Mouse (Mus musculus) hindbrain, embryonic 15.5 days (tissue): ENCODE measurements around the gene Lmln. TPM values are rescaled to one million over a fixed set of nuclear protein-coding genes. Genes with fewer than 3 reads are reported as not detected.

Source experiments
- ATAC-seq: fragments of 200-750 bp; cut with Nextera tagmentation; 2 replicates; pipeline ENCODE4 v1.8.0; 2017; ENCODE audit warnings: low read depth, moderate number of reproducible peaks, moderate TSS enrichment; ENCODE audit not compliant: low FRiP score
- H3K27ac ChIP-seq: fragments of 300-500 bp; sonication (generic); replicated peaks from 2 replicates; pipeline ENCODE4 v1.5.1; 2015; ENCODE audit warnings: mild to moderate bottlenecking, inconsistent platforms
- H3K27me3 ChIP-seq: fragments of 300-500 bp; sonication (generic); 2 replicates; pipeline ENCODE4 v1.6.1; 2015; ENCODE audit warnings: control low read depth, inconsistent platforms
- H3K36me3 ChIP-seq: fragments of 300-500 bp; sonication (generic); 2 replicates; pipeline ENCODE4 v1.6.1; 2015; ENCODE audit warnings: control low read depth, inconsistent platforms
- H3K4me1 ChIP-seq: fragments of 300-500 bp; sonication (generic); replicated peaks from 2 replicates; pipeline ENCODE4 v1.6.1; 2015; ENCODE audit warnings: control low read depth, inconsistent platforms
- H3K4me2 ChIP-seq: fragments of 300-500 bp; sonication (generic); 2 replicates; pipeline ENCODE4 v1.6.1; 2015; ENCODE audit warnings: moderate library complexity, mild to moderate bottlenecking, inconsistent platforms
- H3K4me3 ChIP-seq: fragments of 300-500 bp; sonication (generic); 2 replicates; pipeline ENCODE4 v1.5.1; 2015; ENCODE audit warnings: mild to moderate bottlenecking, inconsistent platforms
- H3K9ac ChIP-seq: fragments of 300-500 bp; sonication (generic); 2 replicates; pipeline ENCODE4 v1.6.1; 2015; ENCODE audit warnings: inconsistent platforms
- H3K9me3 ChIP-seq: fragments of 300-500 bp; sonication (generic); 2 replicates; pipeline ENCODE4 v1.6.1; 2016; ENCODE audit warnings: control low read depth, inconsistent platforms
- WGBS: fragments of 180-500 bp; shearing (Covaris S2); methylation state at CpG from one replicate; pipeline ENCODE4 v1.1.7; 2015; 5-methylcytosine and 5-hydroxymethylcytosine counted together
- polyA plus RNA-seq: library from polyadenylated mRNA; unstranded; fragments of >200 nt; fragmentation: Nextera tagmentation; extraction: Ambion mirVana; gene quantifications from 2 replicates; pipeline ENCODE4 v1.2.1, GENCODE M21; 2015

Gene Lmln
- 4.4 and 4.6 TPM in 2 replicates for polyA plus RNA-seq

DNA sequence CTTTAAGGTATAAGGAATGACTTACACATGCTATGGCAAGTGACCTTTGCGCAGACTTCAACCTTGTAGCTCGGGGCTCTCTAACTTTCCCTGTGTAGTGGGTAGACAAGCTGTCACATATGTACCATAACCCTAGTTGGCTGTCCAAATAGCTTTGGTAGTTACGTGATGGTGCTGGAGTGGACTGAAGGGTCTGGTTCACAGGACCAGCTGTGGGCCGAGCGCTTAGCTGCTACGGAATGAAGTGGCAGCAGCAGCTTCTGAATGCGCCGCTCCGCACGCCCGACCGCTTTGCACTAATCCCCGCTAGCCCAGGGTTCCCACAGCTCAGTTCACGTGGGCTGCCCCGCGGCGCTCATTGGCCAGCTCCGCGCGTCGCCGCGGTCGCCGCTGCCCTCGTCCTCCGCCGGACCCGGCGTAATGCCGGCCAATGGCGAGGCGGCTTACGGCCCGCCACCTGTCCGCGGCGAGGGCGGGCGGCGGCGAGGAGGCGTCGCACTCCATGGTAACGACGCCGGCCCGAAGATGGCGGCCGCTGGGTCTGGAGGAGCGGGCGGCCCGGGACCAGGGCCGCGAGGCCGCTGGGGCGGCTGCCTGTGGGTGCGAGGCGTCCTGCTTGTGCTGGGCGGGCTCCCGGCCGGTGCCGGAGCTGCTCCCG is at the start of gene Lmln:
Gene Lmln, plus strand, starts transcription at position 498 of the 658 bp plus-strand sequence.
- H3K4me3 ChIP-seq: peak within 1 kb of the TSS; percentile 70
- peak within 1 kb of the TSS; percentile 83 for H3K27ac ChIP-seq
- H3K9me3 ChIP-seq: no peaks in the 10 kb centered on the region
- H3K36me3 ChIP-seq: peaks cover 39% of the 10 kb centered on the region
- peak; percentile 97 for ATAC-seq
- under 1% methylated on average over 58 of the region's 64 CpGs for WGBS
- H3K9ac ChIP-seq: peak within 1 kb of the TSS; percentile 64
- peaks cover 38% of the 10 kb centered on the region for H3K4me1 ChIP-seq
- no peaks in the 10 kb centered on the region for H3K27me3 ChIP-seq
- H3K4me2 ChIP-seq: peak within 1 kb of the TSS; percentile 81

DNA sequence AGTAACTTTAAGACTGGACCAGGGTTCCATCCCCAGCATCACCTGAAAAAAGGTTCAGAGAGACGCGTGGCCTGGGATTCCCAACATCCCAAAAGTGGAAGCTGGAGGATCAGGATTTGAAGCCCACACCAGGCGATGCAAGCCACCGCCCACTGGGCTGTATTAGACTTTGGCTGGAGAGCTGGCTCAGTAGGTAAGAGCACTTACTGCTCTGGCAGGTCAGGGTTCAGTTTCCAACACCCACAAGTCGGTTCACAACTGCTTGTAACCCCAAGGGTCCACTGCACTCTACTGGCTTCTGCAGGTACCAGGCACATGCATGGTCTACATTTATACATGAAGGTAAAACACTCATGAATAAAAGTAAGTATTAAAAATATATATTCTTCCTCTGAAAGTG is 48.5 kb upstream of the Lmln start:
- peaks cover 37% of the 10 kb centered on the region for H3K36me3 ChIP-seq
- no peaks in the 10 kb centered on the region for H3K27me3 ChIP-seq
- H3K4me2 ChIP-seq: no peak overlapping the region
- H3K4me1 ChIP-seq: no peaks in the 10 kb centered on the region
- H3K27ac ChIP-seq: no peak overlapping the region
- no peak overlapping the region for H3K4me3 ChIP-seq
- H3K9me3 ChIP-seq: no peaks in the 10 kb centered on the region
- no peak for ATAC-seq
- 90% methylated on average over 5 of the region's 5 CpGs for WGBS
- H3K9ac ChIP-seq: no peak overlapping the region

DNA sequence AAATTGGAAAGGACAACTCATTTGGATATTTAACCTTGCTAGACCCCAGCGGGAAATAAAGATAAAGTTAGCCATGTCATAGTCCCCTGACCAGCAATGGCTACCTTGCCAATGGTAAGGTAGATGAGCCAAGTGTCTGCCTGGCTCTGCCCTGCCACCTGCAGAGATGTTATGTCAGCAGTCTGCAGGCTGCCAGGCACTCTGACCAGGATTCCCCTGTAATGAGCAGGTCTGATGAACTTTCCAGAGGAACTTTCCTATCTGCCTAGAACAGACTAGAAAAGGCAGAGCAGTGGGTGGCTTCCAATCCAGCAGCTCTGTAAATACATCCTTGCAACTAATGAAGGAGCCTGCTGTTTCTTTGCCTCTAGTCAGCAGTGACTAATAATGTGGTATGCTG is 47.4 kb upstream of the Lmln start:
- no peaks in the 10 kb centered on the region for H3K9me3 ChIP-seq
- 94% methylated on average over 1 of the region's 1 CpGs for WGBS
- no peak overlapping the region for H3K4me2 ChIP-seq
- H3K27me3 ChIP-seq: no peaks in the 10 kb centered on the region
- no peaks in the 10 kb centered on the region for H3K4me1 ChIP-seq
- no peak overlapping the region for H3K9ac ChIP-seq
- H3K36me3 ChIP-seq: peaks cover 28% of the 10 kb centered on the region
- H3K4me3 ChIP-seq: no peak overlapping the region
- ATAC-seq: no peak
- no peak overlapping the region for H3K27ac ChIP-seq

DNA sequence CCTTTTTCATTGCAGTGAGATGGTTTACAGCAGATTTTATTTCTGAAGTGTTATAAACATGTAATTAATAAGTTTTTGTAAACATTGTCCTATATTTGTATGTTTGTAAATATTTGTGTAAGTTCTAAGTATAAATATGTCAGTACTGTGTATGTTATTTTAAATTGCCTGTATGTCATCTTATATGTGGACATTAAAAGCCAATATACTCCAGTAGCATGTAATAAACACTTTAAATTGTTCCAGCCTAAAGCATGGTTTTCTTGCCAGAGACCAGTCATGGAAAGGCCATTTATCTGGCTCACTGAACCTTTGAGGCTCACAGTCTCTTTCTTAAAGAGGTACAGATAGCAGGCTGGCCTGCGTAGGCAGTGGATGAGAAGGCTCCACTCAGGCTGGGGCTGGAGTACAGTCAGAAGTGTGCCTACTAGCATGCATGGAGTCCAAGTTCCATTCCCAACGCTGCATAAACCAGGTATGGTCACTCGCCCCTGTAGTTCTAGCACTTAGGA is 46.9 kb upstream of the Lmln start:
- no peaks in the 10 kb centered on the region for H3K9me3 ChIP-seq
- no peak overlapping the region for H3K4me2 ChIP-seq
- no peak overlapping the region for H3K4me3 ChIP-seq
- WGBS: 93% methylated on average over 3 of the region's 3 CpGs
- H3K36me3 ChIP-seq: peaks cover 23% of the 10 kb centered on the region
- no peak overlapping the region for H3K27ac ChIP-seq
- H3K9ac ChIP-seq: no peak overlapping the region
- no peak for ATAC-seq
- no peaks in the 10 kb centered on the region for H3K27me3 ChIP-seq
- no peaks in the 10 kb centered on the region for H3K4me1 ChIP-seq

- Histone ChIP-seq H3K9me3 (no peaks in the 10 kb centered on the region), H3K9ac (no peak overlapping the region), H3K4me2 (no peak overlapping the region), H3K36me3 (peaks cover 17% of the 10 kb centered on the region), H3K27me3 (no peaks in the 10 kb centered on the region), H3K27ac (no peak overlapping the region), H3K4me1 (no peaks in the 10 kb centered on the region), H3K4me3 (no peak overlapping the region)
- ATAC-seq: no peak
- 91% methylated on average over 2 of the region's 2 CpGs for WGBS
Measured at GRCm38 (mm10) chr16:33015986-33016385, 46.3 kb upstream of the Lmln start.

DNA sequence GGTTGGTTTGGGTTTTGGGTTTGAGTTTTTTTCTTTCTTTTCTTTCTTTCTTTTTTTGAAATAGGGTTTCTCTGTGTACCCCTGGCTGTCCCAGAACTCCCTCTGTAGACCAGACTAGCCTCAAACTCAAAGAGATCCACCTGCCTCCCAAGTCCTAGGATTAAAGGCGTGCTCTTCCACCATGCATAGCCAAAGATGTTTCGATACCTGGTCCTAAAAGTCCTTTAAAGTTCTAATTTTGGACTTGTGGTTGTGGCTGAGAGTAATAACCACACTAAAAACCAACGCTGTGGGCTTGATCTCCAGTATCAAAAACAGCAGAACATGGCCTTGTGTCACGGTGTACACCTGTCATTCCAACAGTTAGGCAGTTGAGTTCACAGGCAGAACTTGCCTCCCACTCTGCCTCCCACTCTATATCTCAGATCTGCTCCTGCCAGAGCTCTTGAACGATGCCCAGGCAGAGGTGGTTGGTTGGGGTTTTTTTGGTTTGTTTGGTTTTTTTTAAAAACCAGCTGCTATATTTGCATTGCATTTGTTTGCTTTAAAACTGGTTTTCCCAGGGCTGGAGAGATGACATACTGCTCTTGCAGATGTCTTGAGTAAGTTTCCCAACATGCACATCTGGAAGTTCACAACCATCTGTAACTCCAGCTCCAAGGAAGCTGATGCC is 44.5 kb upstream of the Lmln start:
- H3K27ac ChIP-seq: no peak overlapping the region
- H3K4me1 ChIP-seq: no peaks in the 10 kb centered on the region
- H3K9me3 ChIP-seq: no peaks in the 10 kb centered on the region
- H3K4me2 ChIP-seq: no peak overlapping the region
- no peaks in the 10 kb centered on the region for H3K27me3 ChIP-seq
- H3K36me3 ChIP-seq: peaks cover 11% of the 10 kb centered on the region
- no peak overlapping the region for H3K4me3 ChIP-seq
- 94% methylated on average over 5 of the region's 5 CpGs for WGBS
- no peak for ATAC-seq
- H3K9ac ChIP-seq: no peak overlapping the region

DNA sequence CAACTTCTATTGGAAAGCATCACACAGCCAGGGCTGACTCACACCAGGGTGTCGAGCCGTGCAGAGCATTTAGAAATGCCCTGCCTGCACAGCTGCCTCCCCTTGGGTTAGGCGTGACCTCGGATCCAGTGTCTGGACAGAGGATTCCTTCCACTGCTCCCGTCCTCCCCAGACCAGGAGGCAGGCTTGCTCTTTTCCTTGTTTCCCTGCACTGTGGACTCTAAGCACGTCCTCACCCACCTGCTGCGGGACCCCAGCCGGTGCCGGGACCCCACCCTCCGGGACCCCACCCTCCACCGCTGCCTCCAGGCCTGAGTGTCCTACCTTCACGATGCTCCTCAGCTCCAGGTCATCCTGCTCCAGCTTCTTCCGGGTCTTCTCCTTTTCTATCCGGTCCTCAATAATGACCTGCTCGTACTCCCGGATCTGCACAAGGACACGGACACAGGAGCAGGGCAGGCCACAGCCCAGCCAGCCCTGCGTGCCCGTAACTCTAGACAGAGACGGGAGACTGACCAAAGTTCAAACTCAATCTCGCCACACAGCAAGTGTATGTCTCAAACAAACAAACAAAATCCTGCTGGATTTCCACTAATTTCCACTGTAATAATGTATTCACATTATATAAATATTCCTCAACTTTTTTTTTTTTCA is 43.1 kb upstream of the Lmln start:
- Histone ChIP-seq H3K4me1 (no peaks in the 10 kb centered on the region), H3K4me3 (no peak overlapping the region), H3K4me2 (no peak overlapping the region), H3K9ac (no peak overlapping the region), H3K36me3 (no peaks in the 10 kb centered on the region), H3K27me3 (no peaks in the 10 kb centered on the region), H3K9me3 (no peaks in the 10 kb centered on the region), H3K27ac (no peak overlapping the region)
- 0 out of 2 replicates have a peak, but pooled peaks have one; percentile 34 for ATAC-seq
- 78% methylated on average over 21 of the region's 21 CpGs for WGBS

GRCm38 (mm10) chr16:33021381-33021780 is 40.9 kb upstream of the Lmln start:
- H3K27ac ChIP-seq: no peak overlapping the region
- no peak for ATAC-seq
- no peak overlapping the region for H3K4me2 ChIP-seq
- H3K9ac ChIP-seq: no peak overlapping the region
- no peak overlapping the region for H3K4me3 ChIP-seq
- H3K4me1 ChIP-seq: no peaks in the 10 kb centered on the region
- no peaks in the 10 kb centered on the region for H3K9me3 ChIP-seq
- WGBS: 80% methylated on average over 3 of the region's 3 CpGs
- no peaks in the 10 kb centered on the region for H3K27me3 ChIP-seq
- no peaks in the 10 kb centered on the region for H3K36me3 ChIP-seq

- H3K27ac ChIP-seq: no peak overlapping the region
- no peak overlapping the region for H3K4me2 ChIP-seq
- ATAC-seq: peak; percentile 59
- no peak overlapping the region for H3K4me3 ChIP-seq
- H3K9me3 ChIP-seq: no peaks in the 10 kb centered on the region
- H3K4me1 ChIP-seq: no peaks in the 10 kb centered on the region
- no peaks in the 10 kb centered on the region for H3K36me3 ChIP-seq
- H3K9ac ChIP-seq: no peak overlapping the region
- H3K27me3 ChIP-seq: no peaks in the 10 kb centered on the region
- 6% methylated on average over 4 of the region's 4 CpGs for WGBS
Measured at GRCm38 (mm10) chr16:33023750-33024149, 38.6 kb upstream of the Lmln start.

DNA sequence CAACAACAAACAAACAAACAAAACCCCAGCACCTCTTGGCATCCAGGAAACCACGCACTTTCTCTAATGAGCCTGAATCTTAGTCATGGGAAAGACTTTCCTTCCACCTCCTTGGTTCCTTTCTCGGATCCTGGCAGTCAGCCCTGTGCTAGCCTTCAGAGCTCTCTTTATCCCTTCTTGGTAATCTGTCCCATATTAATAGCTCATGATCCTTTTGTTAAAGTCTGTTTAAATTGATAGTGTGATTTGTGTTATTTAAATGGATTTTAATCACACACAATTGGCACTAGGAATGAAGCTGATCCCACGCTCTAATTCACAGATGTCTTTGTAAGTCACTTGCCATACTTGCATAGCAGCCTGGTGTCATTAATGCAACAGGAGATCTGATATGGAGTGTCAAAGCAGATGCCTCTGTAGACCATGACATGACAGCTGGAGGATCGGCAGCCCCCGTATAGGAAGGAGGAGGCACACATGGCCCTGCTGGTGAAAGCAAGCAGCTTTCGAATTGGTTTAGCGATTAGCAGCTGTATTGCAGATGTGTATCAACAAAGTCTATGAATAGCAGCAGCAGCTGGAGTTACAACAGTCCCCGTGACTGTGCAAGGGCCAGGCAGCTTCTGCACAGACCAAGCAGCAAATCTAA is 37.7 kb upstream of the Lmln start:
- no peak overlapping the region for H3K27ac ChIP-seq
- H3K9me3 ChIP-seq: no peaks in the 10 kb centered on the region
- H3K4me2 ChIP-seq: no peak overlapping the region
- ATAC-seq: no peak
- no peak overlapping the region for H3K9ac ChIP-seq
- 68% methylated on average over 8 of the region's 8 CpGs for WGBS
- no peaks in the 10 kb centered on the region for H3K27me3 ChIP-seq
- H3K36me3 ChIP-seq: no peaks in the 10 kb centered on the region
- no peaks in the 10 kb centered on the region for H3K4me1 ChIP-seq
- H3K4me3 ChIP-seq: no peak overlapping the region

GRCm38 (mm10) chr16:33026357-33026756 is 36.0 kb upstream of the Lmln start:
- H3K9ac ChIP-seq: no peak overlapping the region
- no peak overlapping the region for H3K4me2 ChIP-seq
- H3K9me3 ChIP-seq: no peaks in the 10 kb centered on the region
- no peak overlapping the region for H3K27ac ChIP-seq
- H3K27me3 ChIP-seq: no peaks in the 10 kb centered on the region
- H3K36me3 ChIP-seq: no peaks in the 10 kb centered on the region
- no peak overlapping the region for H3K4me3 ChIP-seq
- no peaks in the 10 kb centered on the region for H3K4me1 ChIP-seq
- 92% methylated on average over 7 of the region's 7 CpGs for WGBS
- no peak for ATAC-seq

- no peak for ATAC-seq
- Histone ChIP-seq H3K36me3 (no peaks in the 10 kb centered on the region), H3K27me3 (no peaks in the 10 kb centered on the region), H3K9me3 (no peaks in the 10 kb centered on the region), H3K9ac (no peak overlapping the region), H3K4me2 (no peak overlapping the region), H3K4me1 (no peaks in the 10 kb centered on the region), H3K4me3 (no peak overlapping the region), H3K27ac (no peak overlapping the region)
- WGBS: 89% methylated on average over 4 of the region's 4 CpGs
Measured at GRCm38 (mm10) chr16:33036006-33036405, 26.3 kb upstream of the Lmln start.
